Mouse (Mus musculus): ENCODE measurements around the gene Gm36210. TPM values are rescaled to one million over a fixed set of nuclear protein-coding genes. Genes with fewer than 3 reads are reported as not detected.
"Not testable (repeated sequence)": the region's sequence is repeated elsewhere in the genome, so short reads cannot be mapped to it uniquely, and the experiment has no call there.

Gm36210 gene
- total and polyA plus RNA-seq, 2 experiments: 0.13 TPM; not detected in 1

DNA sequence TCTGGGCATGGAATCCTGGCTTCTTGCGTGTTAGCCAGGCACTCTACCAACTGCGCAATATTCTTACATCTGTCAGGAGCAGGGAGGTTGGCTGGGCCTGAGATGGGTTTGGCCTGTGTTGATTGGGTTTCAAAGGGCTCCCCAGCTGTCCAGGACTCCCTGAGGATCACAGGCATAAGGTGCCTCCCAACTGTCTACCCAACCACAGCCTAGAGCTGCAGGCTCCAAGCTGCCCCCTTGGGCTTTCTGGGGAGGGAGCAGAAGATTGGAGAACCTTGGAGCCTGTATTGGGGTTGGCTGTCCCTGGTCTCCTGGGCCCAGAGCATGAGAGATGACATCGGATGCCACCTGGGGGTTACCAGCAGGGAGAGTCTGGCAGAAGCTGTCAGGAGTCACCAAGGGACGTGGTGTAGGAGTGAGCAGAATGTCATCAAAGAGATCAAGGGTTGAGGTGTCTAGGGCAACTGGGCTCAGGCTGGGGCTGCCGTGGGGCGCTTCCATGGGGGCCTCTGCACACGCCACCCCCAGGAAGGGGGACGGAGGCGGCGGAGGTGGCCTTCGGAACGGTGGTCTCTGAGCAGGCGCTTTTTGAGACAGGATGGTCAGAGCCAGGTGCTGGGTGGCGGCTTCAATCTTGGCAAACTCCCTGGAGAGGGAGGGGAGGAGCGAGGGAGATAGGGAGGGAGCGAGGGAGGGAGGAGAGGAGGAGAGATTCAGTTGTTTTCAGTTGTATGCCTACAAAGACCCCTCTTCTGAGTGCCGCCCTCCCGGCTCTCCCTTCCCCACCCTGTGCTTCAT, 7.3 kb downstream of the Gm36210 start:
- no peak overlapping the region; the same call in 1 of the 2 replicates for H3K27ac ChIP-seq (replicated peaks; ENCODE audit: insufficient read depth, low read depth, low read length)
- no peak for DNase-seq (ENCODE audit: extremely low read depth, low read depth, low spot score)

DNA sequence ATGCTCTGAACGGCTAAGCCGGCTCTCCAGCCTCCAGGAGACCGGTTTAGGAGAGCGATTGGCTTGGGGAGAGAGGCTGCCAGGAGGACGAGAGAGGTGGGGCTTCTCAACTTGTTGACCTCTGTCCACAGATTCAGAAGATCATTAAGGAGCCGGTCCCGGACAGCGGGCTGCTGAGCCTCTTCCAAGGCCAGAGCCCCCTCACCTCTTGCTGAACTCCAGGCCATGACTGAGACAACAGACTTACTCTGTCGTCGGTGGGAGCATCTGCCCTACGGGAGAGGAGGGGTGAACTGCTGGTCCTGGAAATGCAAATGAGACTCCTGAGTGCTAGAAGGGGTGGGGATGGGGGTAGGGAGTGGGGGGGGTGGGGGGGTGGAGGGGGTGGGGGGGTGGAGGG, 11.1 kb downstream of the Gm36210 start:
- H3K27me3 ChIP-seq (ENCODE audit: control insufficient read depth, insufficient read depth, low read length): no peaks in the 10 kb centered on the region
- WGBS: 82% methylated on average over 11 of the region's 11 CpGs

More for the DNA sequence above, 7.3 kb downstream of the Gm36210 start:
- Histone ChIP-seq H3K4me3 (ENCODE audit: insufficient read depth, low read depth, low read length) (peak overlapping the region; percentile 10; the same call in 1 of the 2 replicates), H3K79me2 (ENCODE audit: control insufficient read depth, insufficient read depth, low read length) (no peaks in the 10 kb centered on the region), H3K36me3 (ENCODE audit: control insufficient read depth, insufficient read depth, low read length) (no peaks in the 10 kb centered on the region), H3K9ac (ENCODE audit: low read depth, low read length) (peak overlapping the region; percentile 51; the same call in 1 of the 2 replicates), H3K27me3 (ENCODE audit: control insufficient read depth, insufficient read depth, low read length) (no peaks in the 10 kb centered on the region), H3K4me1 (ENCODE audit: control insufficient read depth, insufficient read depth, low read length) (0 out of 2 replicates have a peak, but pooled peaks cover 4% of the 10 kb centered on the region)
- TF ChIP-seq CTCF (IDR thresholded peaks at IDR 0.05; ENCODE audit: low read depth, low read length) (no peak), POLR2A (IDR thresholded peaks at IDR 0.05; ENCODE audit: extremely low read depth, insufficient read depth, low read length) (no peak)
- 30% methylated on average over 16 of the region's 18 CpGs for WGBS

DNA sequence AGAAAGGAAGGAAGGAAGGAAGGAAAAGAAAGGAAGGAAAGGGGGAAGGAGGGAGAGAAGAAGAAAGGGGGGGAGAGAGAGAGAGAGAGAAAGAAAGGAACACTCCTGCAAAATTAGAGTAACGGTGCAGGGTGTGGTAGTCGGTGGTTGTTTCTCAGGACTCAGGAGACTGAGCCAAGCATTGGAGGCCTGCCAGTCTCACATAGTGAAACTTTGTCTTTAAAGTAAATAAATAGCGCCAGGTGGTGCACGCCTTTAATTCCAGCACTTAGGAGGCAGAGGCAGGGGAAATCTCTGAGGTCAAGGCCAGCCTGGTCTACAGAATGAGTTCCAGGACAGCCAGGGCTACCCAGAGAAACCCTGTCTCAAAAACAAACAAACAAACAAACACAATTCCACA, 19.6 kb downstream of the Gm36210 start:
- TF ChIP-seq POLR2A (IDR thresholded peaks at IDR 0.05; ENCODE audit: extremely low read depth, insufficient read depth, low read length) (no peak), CTCF (IDR thresholded peaks at IDR 0.05; ENCODE audit: low read depth, low read length) (no peak)
- 11% methylated on average over 4 of the region's 4 CpGs for WGBS
- Histone ChIP-seq H3K79me2 (ENCODE audit: control insufficient read depth, insufficient read depth, low read length) (peaks cover 7% of the 10 kb centered on the region; the same call in 1 of the 2 replicates), H3K27ac (replicated peaks; ENCODE audit: insufficient read depth, low read depth, low read length) (no peak overlapping the region), H3K4me1 (ENCODE audit: control insufficient read depth, insufficient read depth, low read length) (peaks cover 3% of the 10 kb centered on the region), H3K36me3 (ENCODE audit: control insufficient read depth, insufficient read depth, low read length) (peaks cover 4% of the 10 kb centered on the region; the same call in 1 of the 2 replicates), H3K27me3 (ENCODE audit: control insufficient read depth, insufficient read depth, low read length) (no peaks in the 10 kb centered on the region), H3K4me3 (ENCODE audit: insufficient read depth, low read depth, low read length) (no peak overlapping the region), H3K9ac (ENCODE audit: low read depth, low read length) (no peak overlapping the region)
- DNase-seq (ENCODE audit: extremely low read depth, low read depth, low spot score): peak; percentile 71

More for the DNA sequence above, 11.1 kb downstream of the Gm36210 start:
- TF ChIP-seq POLR2A (IDR thresholded peaks at IDR 0.05; ENCODE audit: extremely low read depth, insufficient read depth, low read length) (no peak), CTCF (IDR thresholded peaks at IDR 0.05; ENCODE audit: low read depth, low read length) (no peak)
- Histone ChIP-seq H3K9ac (ENCODE audit: low read depth, low read length) (no peak overlapping the region), H3K4me1 (ENCODE audit: control insufficient read depth, insufficient read depth, low read length) (0 out of 2 replicates have a peak, but pooled peaks cover under 1% of the 10 kb centered on the region), H3K27ac (replicated peaks; ENCODE audit: insufficient read depth, low read depth, low read length) (no peak overlapping the region), H3K36me3 (ENCODE audit: control insufficient read depth, insufficient read depth, low read length) (no peaks in the 10 kb centered on the region; the same call in 1 of the 2 replicates), H3K79me2 (ENCODE audit: control insufficient read depth, insufficient read depth, low read length) (no peaks in the 10 kb centered on the region), H3K4me3 (ENCODE audit: insufficient read depth, low read depth, low read length) (no peak overlapping the region)
- DNase-seq (ENCODE audit: extremely low read depth, low read depth, low spot score): no peak

DNA sequence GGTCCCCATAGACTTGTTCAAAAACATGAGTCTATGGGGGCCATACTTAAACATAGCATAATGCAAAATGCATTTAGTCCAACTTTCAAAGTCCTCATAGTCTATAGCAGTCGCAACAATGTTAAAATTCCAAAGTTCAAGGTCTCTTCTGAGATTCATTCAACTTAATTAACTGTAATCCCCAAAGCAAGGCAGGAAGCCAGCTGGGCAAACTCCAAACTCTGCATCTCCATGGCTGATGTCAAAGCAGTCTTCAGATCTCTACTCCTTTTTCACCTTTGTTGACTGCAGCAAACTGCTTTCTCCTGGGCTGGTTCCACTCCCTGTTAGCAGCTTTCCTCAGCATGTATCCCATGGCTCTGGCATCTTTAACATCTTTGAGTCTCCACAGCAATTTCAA, 27.3 kb downstream of the Gm36210 start:
- 21% methylated on average over 1 of the region's 1 CpGs for WGBS
- H3K27ac ChIP-seq (replicated peaks; ENCODE audit: insufficient read depth, low read depth, low read length); H3K36me3 ChIP-seq (ENCODE audit: control insufficient read depth, insufficient read depth, low read length); H3K4me3 ChIP-seq (ENCODE audit: insufficient read depth, low read depth, low read length); DNase-seq (ENCODE audit: extremely low read depth, low read depth, low spot score); H3K27me3 ChIP-seq (ENCODE audit: control insufficient read depth, insufficient read depth, low read length); H3K9ac ChIP-seq (ENCODE audit: low read depth, low read length): not testable (repeated sequence)
- Histone ChIP-seq H3K4me1 (ENCODE audit: control insufficient read depth, insufficient read depth, low read length) (peaks cover 10% of the 10 kb centered on the region), H3K79me2 (ENCODE audit: control insufficient read depth, insufficient read depth, low read length) (peaks cover 17% of the 10 kb centered on the region; the same call in 1 of the 2 replicates)

DNA sequence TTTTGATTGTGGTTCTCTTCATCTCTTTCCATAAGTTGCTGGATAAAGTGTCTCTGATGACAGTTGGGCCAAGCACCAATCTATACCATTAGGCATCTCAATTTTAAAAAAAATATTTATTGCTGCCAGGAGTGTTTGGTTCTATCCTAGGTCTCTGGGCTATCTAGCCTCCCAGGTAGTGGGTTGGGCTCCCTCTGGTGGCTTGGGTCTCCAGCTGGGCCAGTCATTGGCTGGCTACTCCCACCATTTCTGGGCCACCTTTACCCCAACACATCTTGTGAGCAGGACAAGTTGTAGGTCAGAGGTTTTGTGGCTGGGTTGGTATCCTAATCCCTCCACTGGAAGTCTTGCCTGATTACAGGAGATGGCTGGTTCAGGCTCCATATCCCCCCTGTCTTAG, 28.1 kb downstream of the Gm36210 start:
- Histone ChIP-seq H3K79me2 (ENCODE audit: control insufficient read depth, insufficient read depth, low read length) (peaks cover 14% of the 10 kb centered on the region; the same call in 1 of the 2 replicates), H3K27me3 (ENCODE audit: control insufficient read depth, insufficient read depth, low read length) (no peaks in the 10 kb centered on the region), H3K4me3 (ENCODE audit: insufficient read depth, low read depth, low read length) (peak overlapping the region; percentile 76), H3K27ac (replicated peaks; ENCODE audit: insufficient read depth, low read depth, low read length) (peak overlapping the region; percentile 98; the same call in 1 of the 2 replicates), H3K36me3 (ENCODE audit: control insufficient read depth, insufficient read depth, low read length) (peaks cover 2% of the 10 kb centered on the region; the same call in 1 of the 2 replicates), H3K9ac (ENCODE audit: low read depth, low read length) (no peak overlapping the region; the same call in 1 of the 2 replicates), H3K4me1 (ENCODE audit: control insufficient read depth, insufficient read depth, low read length) (peaks cover 10% of the 10 kb centered on the region)
- TF ChIP-seq POLR2A (IDR thresholded peaks at IDR 0.05; ENCODE audit: extremely low read depth, insufficient read depth, low read length): no peak
- TF ChIP-seq CTCF (IDR thresholded peaks at IDR 0.05; ENCODE audit: low read depth, low read length): peak; percentile 72
- peak; percentile 37 for DNase-seq (ENCODE audit: extremely low read depth, low read depth, low spot score)

DNA sequence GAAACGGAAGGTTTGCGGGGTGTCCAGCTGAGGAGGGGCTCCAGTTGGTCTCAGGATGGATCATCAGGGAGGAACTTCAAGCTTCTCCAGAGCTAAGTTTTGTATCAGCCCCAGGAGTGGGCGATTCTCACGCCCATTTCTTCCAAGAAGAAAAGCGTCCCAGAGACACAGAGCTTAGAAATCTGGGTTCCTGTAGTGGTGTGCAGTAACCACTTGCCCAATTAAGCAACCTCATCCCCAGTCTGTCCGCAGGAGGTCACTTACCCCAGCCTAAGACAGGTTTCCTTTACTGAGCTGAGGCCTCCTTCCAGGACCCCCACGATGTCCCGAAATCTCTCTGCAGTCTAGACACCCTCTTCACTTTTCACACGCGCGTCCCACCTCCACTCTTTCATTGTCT, 29.1 kb downstream of the Gm36210 start:
- WGBS: 4% methylated on average over 11 of the region's 11 CpGs
- H3K36me3 ChIP-seq (ENCODE audit: control insufficient read depth, insufficient read depth, low read length): no peaks in the 10 kb centered on the region

More for the DNA sequence above, 29.1 kb downstream of the Gm36210 start:
- Histone ChIP-seq H3K4me3 (ENCODE audit: insufficient read depth, low read depth, low read length) (peak overlapping the region; percentile 76), H3K27ac (replicated peaks; ENCODE audit: insufficient read depth, low read depth, low read length) (peak overlapping the region; percentile 98), H3K9ac (ENCODE audit: low read depth, low read length) (peak overlapping the region; percentile 91), H3K79me2 (ENCODE audit: control insufficient read depth, insufficient read depth, low read length) (peaks cover 14% of the 10 kb centered on the region; the same call in 1 of the 2 replicates), H3K27me3 (ENCODE audit: control insufficient read depth, insufficient read depth, low read length) (no peaks in the 10 kb centered on the region), H3K4me1 (ENCODE audit: control insufficient read depth, insufficient read depth, low read length) (peaks cover 10% of the 10 kb centered on the region)
- TF ChIP-seq CTCF (IDR thresholded peaks at IDR 0.05; ENCODE audit: low read depth, low read length) (no peak), POLR2A (IDR thresholded peaks at IDR 0.05; ENCODE audit: extremely low read depth, insufficient read depth, low read length) (no peak)
- peak; percentile 36 for DNase-seq (ENCODE audit: extremely low read depth, low read depth, low spot score)
